Mouse (Mus musculus) heart, embryonic 11.5 days (tissue): ENCODE results near the gene Runx2. TPM values are rescaled to one million over a fixed set of nuclear protein-coding genes. Genes with fewer than 3 reads are reported as not detected.

Source experiments
- ATAC-seq: fragments of 200-750 bp; cut with Nextera tagmentation; replicated peaks from 2 replicates; pipeline ENCODE4 v1.8.0; 2017; ENCODE audit warnings: moderate library complexity; ENCODE audit not compliant: insufficient number of reproducible peaks, low FRiP score, low TSS enrichment
- H3K27ac ChIP-seq: fragments of 300-500 bp; sonication (generic); 2 replicates; pipeline ENCODE4 v1.5.1; 2014; ENCODE audit warnings: mild to moderate bottlenecking, low read depth, low read length
- H3K27me3 ChIP-seq: fragments of 300-500 bp; sonication (generic); 2 replicates; pipeline ENCODE4 v1.6.1; 2014; ENCODE audit warnings: mild to moderate bottlenecking, low read length, mixed read lengths; ENCODE audit not compliant: control insufficient read depth, insufficient read depth
- H3K36me3 ChIP-seq: fragments of 300-500 bp; sonication (generic); 2 replicates; pipeline ENCODE4 v1.6.1; 2014; ENCODE audit warnings: mild to moderate bottlenecking, low read length, moderate library complexity, mixed read lengths; ENCODE audit not compliant: control insufficient read depth, insufficient read depth
- H3K4me1 ChIP-seq: fragments of 300-500 bp; sonication (generic); 2 replicates; pipeline ENCODE4 v1.6.1; 2014; ENCODE audit warnings: low read length; ENCODE audit not compliant: control insufficient read depth, insufficient read depth
- H3K4me2 ChIP-seq: fragments of 300-500 bp; sonication (generic); 2 replicates; pipeline ENCODE4 v1.6.1; 2014; ENCODE audit warnings: mild to moderate bottlenecking, moderate library complexity
- H3K4me3 ChIP-seq: fragments of 300-500 bp; sonication (generic); 2 replicates; pipeline ENCODE4 v1.5.1; 2014; ENCODE audit warnings: low read depth, low read length
- H3K9ac ChIP-seq: fragments of 300-500 bp; sonication (generic); 2 replicates; pipeline ENCODE4 v1.6.1; 2014; ENCODE audit warnings: mild to moderate bottlenecking, low read depth, low read length, moderate library complexity
- H3K9me3 ChIP-seq: fragments of 300-500 bp; sonication (generic); replicated peaks from 2 replicates; pipeline ENCODE4 v1.6.1; 2016; ENCODE audit warnings: low read length; ENCODE audit not compliant: control insufficient read depth
- WGBS: fragments of 180-500 bp; shearing (Covaris S2); extraction: QIAGEN DNeasy Blood & Tissue Kit; methylation state at CpG from one replicate; pipeline ENCODE4 v1.1.7; 2014; ENCODE audit not compliant: insufficient replicate concordance; 5-methylcytosine and 5-hydroxymethylcytosine counted together
- polyA plus RNA-seq: library from polyadenylated mRNA; unstranded; fragments of >200 nt; fragmentation: Nextera tagmentation; extraction: Ambion mirVana; gene quantifications from 2 replicates; pipeline ENCODE4 v1.2.1, GENCODE M21; 2014

Runx2 gene
- polyA plus RNA-seq, 1 experiment from 2014 or later: 0.62 TPM

GRCm38 (mm10) chr17:44671946-44672692 is 142.5 kb downstream of the Runx2 start:
- Histone ChIP-seq H3K4me1 (0 out of 2 replicates have a peak, but pooled peaks cover 2% of the 10 kb centered on the region), H3K27me3 (no peaks in the 10 kb centered on the region; the same call in 1 of the 2 replicates), H3K9me3 (no peaks in the 10 kb centered on the region), H3K4me3 (no peak overlapping the region), H3K36me3 (no peaks in the 10 kb centered on the region), H3K4me2 (no peak overlapping the region), H3K9ac (no peak overlapping the region), H3K27ac (no peak overlapping the region)
- ATAC-seq: no peak; the same call in 1 of the 2 replicates
- 51% methylated on average over 16 of the region's 16 CpGs for WGBS

DNA sequence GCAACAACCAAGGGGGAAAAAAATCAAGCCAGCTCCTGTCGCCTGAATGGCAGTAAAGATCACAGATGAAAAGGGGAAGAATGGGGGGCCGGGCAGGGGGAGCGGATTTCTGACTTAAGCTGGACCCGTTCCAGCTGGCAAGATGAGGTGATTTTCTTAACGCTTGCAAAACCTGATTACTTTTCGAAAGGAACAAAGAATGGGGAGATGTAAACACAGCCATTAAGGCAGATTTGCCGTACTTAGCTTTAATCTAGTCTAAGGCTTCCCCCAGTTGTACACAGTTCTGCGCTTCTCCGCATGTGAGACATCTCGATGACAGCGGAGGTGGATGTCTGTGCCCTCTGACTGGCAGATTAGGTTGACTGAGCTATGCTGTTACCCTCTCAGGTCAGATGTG is 144.6 kb downstream of the Runx2 start:
- Histone ChIP-seq H3K9ac (no peak overlapping the region), H3K4me3 (no peak overlapping the region), H3K4me2 (no peak overlapping the region), H3K9me3 (no peaks in the 10 kb centered on the region), H3K36me3 (no peaks in the 10 kb centered on the region), H3K27ac (no peak overlapping the region), H3K4me1 (0 out of 2 replicates have a peak, but pooled peaks cover 2% of the 10 kb centered on the region), H3K27me3 (no peaks in the 10 kb centered on the region; the same call in 1 of the 2 replicates)
- no peak for ATAC-seq
- WGBS: 53% methylated on average over 11 of the region's 11 CpGs

GRCm38 (mm10) chr17:44667346-44667745 is 147.3 kb downstream of the Runx2 start:
- no peak overlapping the region for H3K4me2 ChIP-seq
- H3K27me3 ChIP-seq: no peaks in the 10 kb centered on the region
- WGBS: 54% methylated on average over 5 of the region's 5 CpGs
- no peaks in the 10 kb centered on the region for H3K4me1 ChIP-seq
- no peak overlapping the region for H3K4me3 ChIP-seq
- no peak overlapping the region for H3K27ac ChIP-seq
- H3K9ac ChIP-seq: no peak overlapping the region
- H3K36me3 ChIP-seq: no peaks in the 10 kb centered on the region
- H3K9me3 ChIP-seq: no peaks in the 10 kb centered on the region
- no peak for ATAC-seq

GRCm38 (mm10) chr17:44663872-44664271 is 150.7 kb downstream of the Runx2 start:
- Histone ChIP-seq H3K27me3 (no peaks in the 10 kb centered on the region), H3K27ac (no peak overlapping the region), H3K9me3 (no peaks in the 10 kb centered on the region), H3K9ac (no peak overlapping the region), H3K4me3 (no peak overlapping the region), H3K36me3 (no peaks in the 10 kb centered on the region), H3K4me1 (no peaks in the 10 kb centered on the region), H3K4me2 (no peak overlapping the region)
- ATAC-seq: no peak
- 84% methylated on average over 7 of the region's 7 CpGs for WGBS

DNA sequence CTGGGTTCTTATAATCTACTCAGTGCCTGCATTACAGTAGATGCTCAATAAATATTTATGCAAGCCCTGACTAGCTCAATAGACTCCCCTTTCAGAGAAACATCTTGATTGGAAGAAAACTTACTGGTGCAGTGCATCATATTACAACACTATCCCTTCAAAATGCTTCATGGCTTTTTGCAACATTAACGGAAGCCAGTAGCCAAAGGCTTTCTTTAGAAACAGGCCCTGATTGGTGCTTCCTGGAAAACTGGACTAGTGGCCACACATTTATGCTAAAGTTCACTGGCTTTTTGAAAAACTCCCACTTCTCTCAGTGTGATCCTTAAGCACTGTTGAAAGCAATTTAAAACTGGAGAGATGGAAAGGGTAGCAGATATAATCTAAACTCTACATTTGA is 151.4 kb downstream of the Runx2 start:
- no peak overlapping the region for H3K4me2 ChIP-seq
- no peak for ATAC-seq
- H3K9me3 ChIP-seq: no peaks in the 10 kb centered on the region
- no peaks in the 10 kb centered on the region for H3K4me1 ChIP-seq
- H3K27me3 ChIP-seq: no peaks in the 10 kb centered on the region
- 81% methylated on average over 1 of the region's 1 CpGs for WGBS
- H3K9ac ChIP-seq: no peak overlapping the region
- no peak overlapping the region for H3K4me3 ChIP-seq
- no peak overlapping the region for H3K27ac ChIP-seq
- H3K36me3 ChIP-seq: no peaks in the 10 kb centered on the region

DNA sequence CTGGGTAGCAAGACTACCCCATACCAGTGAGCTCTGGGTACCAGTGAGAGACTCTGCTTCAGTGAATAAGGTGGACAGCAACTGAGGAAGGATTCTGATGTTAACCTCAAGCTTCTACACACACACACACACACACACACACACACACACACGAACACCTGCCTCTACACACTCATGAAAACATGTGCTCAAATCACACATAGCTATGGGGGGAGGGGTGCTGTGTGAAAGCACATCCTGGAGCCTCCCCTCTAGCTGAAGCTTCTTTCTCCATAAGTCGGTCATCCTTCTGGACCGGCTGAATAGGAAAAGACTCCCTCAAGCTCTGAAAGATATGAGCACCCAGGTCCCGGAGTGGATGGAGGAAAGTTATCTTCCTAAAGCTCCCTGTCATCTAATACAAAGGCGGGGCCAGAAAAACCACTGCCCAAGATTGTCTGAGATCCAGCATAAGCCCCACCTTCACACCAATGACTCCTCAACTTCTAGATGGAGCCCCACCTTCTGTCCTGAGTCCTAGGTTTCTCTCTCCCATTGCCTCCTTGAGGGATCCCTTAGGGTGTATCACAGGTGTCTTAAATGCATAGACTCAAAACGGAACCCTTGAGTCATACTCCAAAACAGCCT is 152.4 kb downstream of the Runx2 start:
- no peak overlapping the region for H3K4me2 ChIP-seq
- no peaks in the 10 kb centered on the region for H3K36me3 ChIP-seq
- no peak for ATAC-seq
- no peak overlapping the region for H3K9ac ChIP-seq
- whole genome bisulfite sequencing: 85% methylated on average over 6 of the region's 6 CpGs
- no peak overlapping the region for H3K4me3 ChIP-seq
- H3K27me3 ChIP-seq: no peaks in the 10 kb centered on the region
- H3K27ac ChIP-seq: no peak overlapping the region
- no peaks in the 10 kb centered on the region for H3K9me3 ChIP-seq
- no peaks in the 10 kb centered on the region for H3K4me1 ChIP-seq

DNA sequence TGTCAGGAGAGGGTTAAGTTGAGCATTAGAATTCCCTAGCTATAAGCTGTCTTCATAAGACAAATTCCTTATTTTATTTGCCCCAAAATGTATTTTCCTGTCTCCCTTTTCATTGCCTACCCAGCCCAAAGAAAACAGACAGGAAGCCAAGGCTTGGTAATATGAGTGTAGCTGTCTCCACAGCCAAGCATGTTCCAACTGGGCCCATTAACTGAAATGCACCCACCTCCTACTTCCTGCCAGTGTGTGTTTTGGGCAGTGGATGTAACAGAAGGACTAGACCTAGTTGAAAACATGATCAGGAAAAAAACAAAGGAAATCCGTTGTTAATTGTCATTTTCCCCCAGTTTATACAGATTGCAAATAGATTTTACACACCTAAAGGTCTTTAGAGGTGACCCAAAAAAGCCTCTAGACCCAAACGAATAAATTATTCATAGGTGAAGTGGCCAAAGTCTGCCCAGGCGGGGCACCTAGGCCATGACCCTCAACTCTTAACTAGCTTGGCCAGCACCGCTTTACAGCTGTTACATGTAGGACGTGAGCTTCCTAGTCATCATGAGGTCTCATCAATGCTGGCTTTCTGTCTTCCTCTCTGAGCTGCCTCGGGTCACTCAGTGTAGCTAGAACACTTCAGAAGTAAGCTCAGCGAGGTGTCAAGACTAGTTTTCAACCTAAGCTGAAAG is 154.3 kb downstream of the Runx2 start:
- ATAC-seq: no peak
- H3K9me3 ChIP-seq: no peaks in the 10 kb centered on the region
- no peaks in the 10 kb centered on the region for H3K27me3 ChIP-seq
- 70% methylated on average over 7 of the region's 7 CpGs for WGBS
- H3K36me3 ChIP-seq: no peaks in the 10 kb centered on the region
- no peak overlapping the region for H3K9ac ChIP-seq
- H3K4me1 ChIP-seq: no peaks in the 10 kb centered on the region
- H3K4me3 ChIP-seq: no peak overlapping the region
- H3K4me2 ChIP-seq: no peak overlapping the region
- H3K27ac ChIP-seq: no peak overlapping the region

- no peaks in the 10 kb centered on the region for H3K4me1 ChIP-seq
- no peaks in the 10 kb centered on the region for H3K36me3 ChIP-seq
- WGBS: 83% methylated on average over 4 of the region's 4 CpGs
- H3K4me3 ChIP-seq: no peak overlapping the region
- no peak for ATAC-seq
- no peak overlapping the region for H3K27ac ChIP-seq
- H3K9me3 ChIP-seq: no peaks in the 10 kb centered on the region
- no peak overlapping the region for H3K4me2 ChIP-seq
- no peak overlapping the region for H3K9ac ChIP-seq
- no peaks in the 10 kb centered on the region for H3K27me3 ChIP-seq
These were observed 160.1 kb downstream of the Runx2 start for GRCm38 (mm10) chr17:44654503-44654902.
